Mouse (Mus musculus): ENCODE measurements at regions not wholly inside any gene's neighbourhood (a gene's known extent, or its start where the extent isn't known, plus 50 kb on each side); places are given as distances from the start of the nearest gene placed in this dataset.
"Not testable (repeated sequence)": the region's sequence is repeated elsewhere in the genome, so short reads cannot be mapped to it uniquely, and the experiment has no call there.

- no peak for DNase-seq
Observed at GRCm38 (mm10) chr2:133748493-133748892, 196.5 kb downstream of the Bmp2 start.

- no peak for DNase-seq
Observed at GRCm38 (mm10) chr2:133749846-133750637, 198.1 kb downstream of the Bmp2 start.

- no peak for DNase-seq
Observed at GRCm38 (mm10) chr2:133754088-133754487, 202.1 kb downstream of the Bmp2 start.

- no peak for DNase-seq
Observed at GRCm38 (mm10) chr2:133761496-133761895, 209.5 kb downstream of the Bmp2 start.

- DNase-seq, result no peak
Observed at GRCm38 (mm10) chr2:133768546-133768945, 216.6 kb downstream of the Bmp2 start.

GRCm38 (mm10) chr2:133783588-133784342 is 231.8 kb downstream of the Bmp2 start:
- DNase-seq, result no peak

GRCm38 (mm10) chr2:133791031-133791430 is 239.1 kb downstream of the Bmp2 start:
- DNase-seq, result no peak

GRCm38 (mm10) chr2:133793293-133793692 is 241.3 kb downstream of the Bmp2 start:
- DNase-seq, result no peak

- DNase-seq, result no peak
Observed at GRCm38 (mm10) chr2:133802666-133803065, 250.7 kb downstream of the Bmp2 start.

- no peak for DNase-seq
Observed at GRCm38 (mm10) chr2:133821418-133821817, 269.5 kb downstream of the Bmp2 start.

- DNase-seq, result no peak
Observed at GRCm38 (mm10) chr2:133829406-133829805, 277.4 kb downstream of the Bmp2 start.

- no peak for DNase-seq
Observed at GRCm38 (mm10) chr2:133850485-133850884, 298.5 kb downstream of the Bmp2 start.

GRCm38 (mm10) chr2:133874982-133875381 is 323.0 kb downstream of the Bmp2 start:
- not testable (repeated sequence) for DNase-seq

GRCm38 (mm10) chr2:133883682-133884081 is 331.7 kb downstream of the Bmp2 start:
- no peak for DNase-seq

- DNase-seq, result no peak
Observed at GRCm38 (mm10) chr2:133906269-133906668, 354.3 kb downstream of the Bmp2 start.
